Mouse (Mus musculus): ENCODE data around the gene Olfr697. TPM values are rescaled to one million over a fixed set of nuclear protein-coding genes. Genes with fewer than 3 reads are reported as not detected.
A peak's percentile ranks its signal among the peaks of the same experiment; 100 is the strongest.
"Not testable (repeated sequence)": the region's sequence is repeated elsewhere in the genome, so short reads cannot be mapped to it uniquely, and the experiment has no call there.

The Olfr697 gene
- not detected in 2 replicates for polyA plus RNA-seq (2015; fragmentation: Nextera tagmentation; extraction: Ambion mirVana)

- no peak within 1 kb of the TSS for H3K4me3 ChIP-seq (replicated peaks)
- H3K9ac ChIP-seq: no peak within 1 kb of the TSS
- H3K27me3 ChIP-seq: no peaks in the 10 kb centered on the region
- no peaks in the 10 kb centered on the region for H3K4me1 ChIP-seq (replicated peaks)
- 57% methylated on average over 1 of the region's 1 CpGs for WGBS (ENCODE audit: insufficient replicate concordance)
- H3K9me3 ChIP-seq (replicated peaks): no peaks in the 10 kb centered on the region
- no peaks in the 10 kb centered on the region for H3K36me3 ChIP-seq
- no peak for ATAC-seq (ENCODE audit: low read depth)
- H3K4me2 ChIP-seq: no peak within 1 kb of the TSS
- no peak within 1 kb of the TSS for H3K27ac ChIP-seq
- DNase-seq: no peak
These were observed at the start of gene Olfr697 for GRCm38 (mm10) chr7:106742343-106742742. Olfr697 (minus strand) TSS chr7:106742443.

DNA sequence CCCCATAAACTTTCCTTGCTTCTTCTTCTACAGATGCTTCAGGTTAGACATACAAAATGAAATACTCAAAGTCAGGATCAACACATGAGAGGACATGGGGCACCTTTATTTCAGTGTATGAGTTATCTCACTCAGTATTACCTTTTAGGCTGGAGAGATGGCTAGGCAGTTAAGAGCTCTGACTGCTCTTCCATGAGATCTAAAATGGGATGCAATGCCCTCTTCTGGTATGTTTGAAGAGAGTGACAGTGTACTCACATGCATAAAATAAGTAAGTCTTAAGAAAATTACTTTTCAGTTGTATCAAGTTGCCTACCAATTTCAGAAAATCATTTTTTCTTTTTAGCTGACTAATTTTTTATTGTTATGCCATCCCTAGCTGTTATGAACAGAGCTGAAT lies 46.1 kb upstream of the Olfr697 start:
- Histone ChIP-seq H3K4me3 (replicated peaks) (no peak overlapping the region), H3K27ac (no peak overlapping the region), H3K4me2 (no peak overlapping the region), H3K4me1 (replicated peaks) (no peaks in the 10 kb centered on the region), H3K27me3 (no peaks in the 10 kb centered on the region), H3K9me3 (replicated peaks) (no peaks in the 10 kb centered on the region), H3K36me3 (no peaks in the 10 kb centered on the region), H3K9ac (no peak overlapping the region)
- DNase-seq (no peak), ATAC-seq (ENCODE audit: low read depth) (no peak)

- not testable (repeated sequence) for H3K4me3 ChIP-seq (replicated peaks); H3K9ac ChIP-seq; H3K27me3 ChIP-seq; H3K4me1 ChIP-seq (replicated peaks); DNase-seq; H3K9me3 ChIP-seq (replicated peaks); H3K4me2 ChIP-seq; H3K27ac ChIP-seq; H3K36me3 ChIP-seq; ATAC-seq (ENCODE audit: low read depth)
- 75% methylated on average over 2 of the region's 2 CpGs for WGBS (ENCODE audit: insufficient replicate concordance)
These were observed 18.8 kb upstream of the Olfr697 start for GRCm38 (mm10) chr7:106761008-106761407.

DNA sequence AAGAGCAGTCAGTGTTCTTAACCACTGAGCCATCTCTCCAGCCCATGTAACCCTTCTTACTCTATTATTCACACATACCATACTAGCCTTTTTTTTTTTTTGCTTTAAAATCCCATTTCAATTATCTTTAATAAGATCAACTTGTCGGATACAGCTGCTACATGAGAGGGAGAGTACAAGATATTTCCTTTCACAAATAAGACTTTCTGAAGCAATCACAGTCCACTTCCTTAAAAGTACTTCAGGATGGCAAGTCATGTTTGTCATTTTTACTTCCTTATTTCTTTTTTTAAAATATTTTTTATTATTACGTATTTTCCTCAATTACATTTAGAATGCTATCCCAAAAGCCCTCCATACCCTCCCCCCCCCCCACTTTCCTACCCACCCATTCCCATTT lies 16.6 kb upstream of the Olfr697 start:
- DNase-seq: no peak
- WGBS (ENCODE audit: insufficient replicate concordance): 61% methylated on average over 2 of the region's 2 CpGs

DNA sequence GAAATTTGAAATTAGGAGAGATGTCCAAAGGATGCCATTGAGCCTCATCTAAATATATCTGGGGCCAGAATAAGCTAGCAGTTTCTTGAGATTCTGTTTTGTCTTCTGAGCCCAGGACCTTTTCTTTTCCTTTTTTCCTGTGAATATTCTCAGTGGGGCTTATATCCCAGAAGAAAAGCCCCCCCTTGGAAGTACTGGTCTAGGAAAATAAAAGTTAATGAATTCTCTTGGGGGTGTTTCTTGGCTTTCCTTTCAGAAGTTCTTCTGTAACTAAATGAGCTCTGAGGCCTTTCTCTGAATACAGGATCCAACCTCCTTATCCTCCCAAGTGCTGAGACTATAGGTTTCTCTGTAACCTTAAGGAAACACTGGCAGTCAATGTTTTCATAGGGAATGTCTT lies 13.1 kb upstream of the Olfr697 start, which contains the start of gene Olfr698:
Gene Olfr698, minus strand, starts transcription at position 101 of the 400 bp plus-strand sequence.
- Histone ChIP-seq H3K4me3 (replicated peaks) (no peak within 1 kb of the TSS), H3K36me3 (no peaks in the 10 kb centered on the region), H3K9ac (no peak within 1 kb of the TSS), H3K9me3 (replicated peaks) (no peaks in the 10 kb centered on the region), H3K27ac (no peak within 1 kb of the TSS), H3K4me2 (no peak within 1 kb of the TSS), H3K4me1 (replicated peaks) (no peaks in the 10 kb centered on the region), H3K27me3 (no peaks in the 10 kb centered on the region)
- ATAC-seq (ENCODE audit: low read depth): no peak
- DNase-seq: no peak

More for the DNA sequence above, 16.6 kb upstream of the Olfr697 start:
- no peak overlapping the region for H3K9ac ChIP-seq
- no peaks in the 10 kb centered on the region for H3K4me1 ChIP-seq (replicated peaks)
- no peak overlapping the region for H3K4me3 ChIP-seq (replicated peaks)
- no peak for ATAC-seq (ENCODE audit: low read depth)
- H3K4me2 ChIP-seq: no peak overlapping the region
- H3K36me3 ChIP-seq: no peaks in the 10 kb centered on the region
- H3K9me3 ChIP-seq (replicated peaks): no peaks in the 10 kb centered on the region
- H3K27me3 ChIP-seq: no peaks in the 10 kb centered on the region
- H3K27ac ChIP-seq: no peak overlapping the region

- ATAC-seq (ENCODE audit: low read depth) (no peak), DNase-seq (no peak)
- Histone ChIP-seq H3K9ac (no peak overlapping the region), H3K9me3 (replicated peaks) (no peaks in the 10 kb centered on the region), H3K27ac (no peak overlapping the region), H3K4me1 (replicated peaks) (no peaks in the 10 kb centered on the region), H3K36me3 (no peaks in the 10 kb centered on the region), H3K4me2 (no peak overlapping the region), H3K27me3 (no peaks in the 10 kb centered on the region), H3K4me3 (replicated peaks) (no peak overlapping the region)
- 69% methylated on average over 5 of the region's 5 CpGs for WGBS (ENCODE audit: insufficient replicate concordance)
These were observed 3.6 kb upstream of the Olfr697 start for GRCm38 (mm10) chr7:106745811-106746210.

DNA sequence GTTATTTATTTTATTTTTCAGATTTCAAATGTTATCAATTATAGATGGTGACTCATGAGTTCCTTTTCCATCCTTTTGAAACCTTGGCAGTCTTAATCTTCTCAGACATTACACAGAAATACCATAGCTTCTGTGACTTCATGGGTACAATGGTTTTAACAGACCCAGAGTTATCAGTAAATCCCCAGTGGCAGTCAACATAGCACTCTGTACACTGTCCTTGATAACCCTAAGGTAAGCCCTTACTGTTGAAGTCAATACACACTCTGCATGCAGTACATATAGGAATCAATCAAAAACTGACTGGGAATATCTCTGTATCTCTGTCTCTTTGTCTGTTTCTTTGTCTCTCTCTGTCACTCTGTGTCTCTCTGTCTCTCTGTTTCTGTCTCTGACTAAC lies 5.2 kb downstream of the Olfr697 start:
- Histone ChIP-seq H3K9me3 (replicated peaks) (no peaks in the 10 kb centered on the region), H3K4me3 (replicated peaks) (no peak overlapping the region), H3K4me1 (replicated peaks) (no peaks in the 10 kb centered on the region), H3K9ac (no peak overlapping the region), H3K27me3 (no peaks in the 10 kb centered on the region), H3K27ac (no peak overlapping the region), H3K36me3 (no peaks in the 10 kb centered on the region), H3K4me2 (no peak overlapping the region)
- DNase-seq: no peak
- ATAC-seq (ENCODE audit: low read depth): peak; percentile 55; the same call in 1 of the 2 replicates

DNA sequence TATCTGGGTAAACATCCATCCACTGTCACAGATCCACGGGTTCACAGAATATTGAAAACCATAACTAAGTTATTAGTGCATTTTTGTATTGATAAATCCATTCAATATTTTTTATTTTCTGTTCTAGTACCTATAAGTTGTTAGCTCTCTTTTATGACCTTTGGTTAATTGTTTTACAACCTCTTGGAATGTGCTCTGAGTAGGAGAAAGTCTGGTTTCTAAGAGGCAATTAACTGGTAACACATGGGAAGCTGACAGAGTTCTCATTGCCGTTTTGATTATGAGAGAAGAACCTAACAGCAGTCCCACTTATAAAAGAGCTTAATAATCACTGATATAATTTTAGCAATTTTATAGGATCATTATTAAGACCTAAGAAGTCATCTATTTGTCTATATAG lies 8.5 kb downstream of the Olfr697 start:
- H3K27me3 ChIP-seq: no peaks in the 10 kb centered on the region
- H3K36me3 ChIP-seq: no peaks in the 10 kb centered on the region
- no peak overlapping the region for H3K4me3 ChIP-seq (replicated peaks)
- no peaks in the 10 kb centered on the region for H3K9me3 ChIP-seq (replicated peaks)
- no peak overlapping the region for H3K27ac ChIP-seq
- H3K4me2 ChIP-seq: no peak overlapping the region
- no peak overlapping the region for H3K9ac ChIP-seq
- ATAC-seq (ENCODE audit: low read depth) (no peak), DNase-seq (no peak)
- no peaks in the 10 kb centered on the region for H3K4me1 ChIP-seq (replicated peaks)
- WGBS (ENCODE audit: insufficient replicate concordance): 52% methylated on average over 2 of the region's 2 CpGs

DNA sequence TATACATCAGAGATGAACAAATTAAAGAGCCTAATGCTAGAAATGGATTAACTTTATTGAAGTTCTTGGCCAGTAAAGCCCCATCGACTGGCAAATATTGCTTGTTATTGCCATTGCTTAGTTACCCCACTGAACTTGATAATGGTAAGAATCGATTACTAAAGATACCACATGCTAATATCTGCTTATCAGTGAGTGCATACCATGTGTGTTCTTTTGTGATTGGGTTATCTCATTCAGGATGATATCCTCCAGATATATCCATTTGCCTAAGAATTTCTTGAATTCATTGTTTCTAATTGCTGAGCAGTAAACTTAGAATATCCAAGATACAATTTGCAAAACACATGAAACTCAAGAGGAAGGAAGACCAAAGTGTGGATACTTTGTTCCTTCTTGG lies 16.6 kb downstream of the Olfr697 start:
- H3K4me3 ChIP-seq (replicated peaks); ATAC-seq (ENCODE audit: low read depth); DNase-seq; H3K4me2 ChIP-seq; H3K9me3 ChIP-seq (replicated peaks); H3K27me3 ChIP-seq; H3K36me3 ChIP-seq; H3K9ac ChIP-seq; H3K27ac ChIP-seq; H3K4me1 ChIP-seq (replicated peaks): not testable (repeated sequence)
- WGBS (ENCODE audit: insufficient replicate concordance): 51% methylated on average over 2 of the region's 2 CpGs

GRCm38 (mm10) chr7:106716296-106716695 lies 25.9 kb downstream of the Olfr697 start, which contains the start of gene Olfr695:
Olfr695 (minus strand) TSS chr7:106716396.
- no peaks in the 10 kb centered on the region for H3K27me3 ChIP-seq
- H3K27ac ChIP-seq: no peak within 1 kb of the TSS
- H3K9ac ChIP-seq: no peak within 1 kb of the TSS
- no peaks in the 10 kb centered on the region for H3K36me3 ChIP-seq
- ATAC-seq (ENCODE audit: low read depth) (no peak), DNase-seq (no peak)
- H3K4me3 ChIP-seq (replicated peaks): no peak within 1 kb of the TSS
- no peak within 1 kb of the TSS for H3K4me2 ChIP-seq
- H3K9me3 ChIP-seq (replicated peaks): no peaks in the 10 kb centered on the region
- H3K4me1 ChIP-seq (replicated peaks): no peaks in the 10 kb centered on the region

DNA sequence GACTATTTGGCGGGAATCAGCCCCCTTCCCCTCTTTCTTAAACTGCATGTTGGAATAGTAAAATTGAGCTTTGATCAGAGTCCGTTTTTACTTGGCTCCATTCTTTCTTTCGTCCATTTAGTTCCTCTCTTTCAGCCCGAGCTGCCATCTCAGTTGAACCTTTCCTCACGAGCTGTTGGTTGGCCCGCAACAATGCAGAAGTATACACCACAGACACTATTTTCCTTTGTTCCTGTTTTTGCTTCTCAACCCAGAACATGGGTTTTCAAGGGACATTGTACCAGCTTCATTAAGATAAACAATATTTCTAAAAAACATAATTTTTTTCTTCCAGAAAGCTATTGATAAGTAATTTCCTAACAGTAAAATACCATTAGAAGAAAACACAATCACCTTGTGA lies 30.8 kb downstream of the Olfr697 start:
- DNase-seq: no peak
- no peak overlapping the region for H3K4me2 ChIP-seq
- H3K4me3 ChIP-seq (replicated peaks): no peak overlapping the region
- 56% methylated on average over 6 of the region's 6 CpGs for WGBS (ENCODE audit: insufficient replicate concordance)
- no peak overlapping the region for H3K27ac ChIP-seq
- H3K4me1 ChIP-seq (replicated peaks): no peaks in the 10 kb centered on the region
- H3K36me3 ChIP-seq: no peaks in the 10 kb centered on the region
- H3K27me3 ChIP-seq: no peaks in the 10 kb centered on the region
- H3K9me3 ChIP-seq (replicated peaks): no peaks in the 10 kb centered on the region
- no peak overlapping the region for H3K9ac ChIP-seq
- no peak for ATAC-seq (ENCODE audit: low read depth)

- H3K36me3 ChIP-seq; H3K4me3 ChIP-seq (replicated peaks); ATAC-seq (ENCODE audit: low read depth); H3K27ac ChIP-seq; H3K27me3 ChIP-seq; DNase-seq; H3K4me1 ChIP-seq (replicated peaks); H3K9me3 ChIP-seq (replicated peaks); H3K4me2 ChIP-seq; H3K9ac ChIP-seq: not testable (repeated sequence)
- 71% methylated on average over 10 of the region's 10 CpGs for WGBS (ENCODE audit: insufficient replicate concordance)
These were observed 34.5 kb downstream of the Olfr697 start for GRCm38 (mm10) chr7:106707705-106708104.

GRCm38 (mm10) chr7:106696891-106697290 lies 45.4 kb downstream of the Olfr697 start:
- H3K4me2 ChIP-seq: no peak overlapping the region
- H3K4me1 ChIP-seq (replicated peaks): no peaks in the 10 kb centered on the region
- no peaks in the 10 kb centered on the region for H3K9me3 ChIP-seq (replicated peaks)
- no peak for ATAC-seq (ENCODE audit: low read depth)
- H3K36me3 ChIP-seq: no peaks in the 10 kb centered on the region
- H3K27me3 ChIP-seq: no peaks in the 10 kb centered on the region
- no peak overlapping the region for H3K27ac ChIP-seq
- no peak overlapping the region for H3K9ac ChIP-seq
- DNase-seq: no peak
- H3K4me3 ChIP-seq (replicated peaks): no peak overlapping the region
- 47% methylated on average over 1 of the region's 1 CpGs for WGBS (ENCODE audit: insufficient replicate concordance)
